Mouse (Mus musculus): ENCODE measurements around the gene Syn3.

DNA sequence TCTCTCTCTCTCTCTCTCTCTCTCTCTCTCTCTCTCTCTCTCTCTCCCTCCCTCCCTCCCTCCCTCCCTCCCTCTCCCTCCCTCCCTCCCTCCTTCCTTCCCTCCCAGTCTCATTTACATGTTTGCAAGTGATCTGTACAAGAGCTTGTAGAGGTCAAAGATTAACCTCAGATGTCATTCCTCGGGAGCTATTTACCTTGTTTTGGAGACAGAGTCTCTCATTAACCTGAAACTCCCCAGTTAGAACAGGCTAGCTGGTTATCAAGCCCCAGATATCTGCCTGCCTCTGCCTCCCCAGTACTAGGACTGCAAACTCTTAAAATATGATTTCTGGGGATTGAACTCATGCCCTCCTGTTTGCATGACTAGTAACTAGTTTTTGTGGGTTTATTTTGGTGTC is 348.6 kb downstream of the Syn3 start:
- TF ChIP-seq POLR2A (IDR thresholded peaks at IDR 0.05; ENCODE audit: low read depth, low read length) (no peak), CTCF (IDR thresholded peaks at IDR 0.05; ENCODE audit: extremely low read depth, insufficient read depth, insufficient read length, insufficient replicate concordance) (no peak)
